Mouse (Mus musculus): ENCODE data around the gene Fam178b. TPM values are rescaled to one million over a fixed set of nuclear protein-coding genes. Genes with fewer than 3 reads are reported as not detected.

Gene Fam178b
- total RNA-seq, 1 experiment from 2014 or later, result not detected

GRCm38 (mm10) chr1:36598411-36598810 is 84.6 kb downstream of the Fam178b start:
- ATAC-seq (ENCODE audit: extremely low read depth, insufficient number of reproducible peaks, low FRiP score, poor library complexity, severe bottlenecking), result no peak

- ATAC-seq (ENCODE audit: extremely low read depth, insufficient number of reproducible peaks, low FRiP score, poor library complexity, severe bottlenecking), result no peak
Observed at GRCm38 (mm10) chr1:36596114-36596513, 86.9 kb downstream of the Fam178b start.

- no peak for ATAC-seq (ENCODE audit: extremely low read depth, insufficient number of reproducible peaks, low FRiP score, poor library complexity, severe bottlenecking)
Observed at GRCm38 (mm10) chr1:36595167-36595931, 87.6 kb downstream of the Fam178b start.

GRCm38 (mm10) chr1:36593099-36593498 is 89.9 kb downstream of the Fam178b start:
- no peak for ATAC-seq (ENCODE audit: extremely low read depth, insufficient number of reproducible peaks, low FRiP score, poor library complexity, severe bottlenecking)

- no peak for ATAC-seq (ENCODE audit: extremely low read depth, insufficient number of reproducible peaks, low FRiP score, poor library complexity, severe bottlenecking)
Observed at GRCm38 (mm10) chr1:36591408-36591807, 91.6 kb downstream of the Fam178b start.

- ATAC-seq (ENCODE audit: extremely low read depth, insufficient number of reproducible peaks, low FRiP score, poor library complexity, severe bottlenecking), result no peak
Observed at GRCm38 (mm10) chr1:36590664-36591063, 92.3 kb downstream of the Fam178b start.

GRCm38 (mm10) chr1:36589486-36589885 is 93.5 kb downstream of the Fam178b start:
- no peak for ATAC-seq (ENCODE audit: extremely low read depth, insufficient number of reproducible peaks, low FRiP score, poor library complexity, severe bottlenecking)

- no peak for ATAC-seq (ENCODE audit: extremely low read depth, insufficient number of reproducible peaks, low FRiP score, poor library complexity, severe bottlenecking)
Observed at GRCm38 (mm10) chr1:36588476-36589450, 94.2 kb downstream of the Fam178b start.

- no peak for ATAC-seq (ENCODE audit: extremely low read depth, insufficient number of reproducible peaks, low FRiP score, poor library complexity, severe bottlenecking)
Observed at GRCm38 (mm10) chr1:36587860-36588259, 95.1 kb downstream of the Fam178b start.

GRCm38 (mm10) chr1:36586288-36586687 is 96.7 kb downstream of the Fam178b start:
- no peak for ATAC-seq (ENCODE audit: extremely low read depth, insufficient number of reproducible peaks, low FRiP score, poor library complexity, severe bottlenecking)

GRCm38 (mm10) chr1:36583408-36584116 is 99.4 kb downstream of the Fam178b start:
- no peak for ATAC-seq (ENCODE audit: extremely low read depth, insufficient number of reproducible peaks, low FRiP score, poor library complexity, severe bottlenecking)

GRCm38 (mm10) chr1:36582211-36582610 is 100.8 kb downstream of the Fam178b start:
- no peak for ATAC-seq (ENCODE audit: extremely low read depth, insufficient number of reproducible peaks, low FRiP score, poor library complexity, severe bottlenecking)

GRCm38 (mm10) chr1:36581260-36581659 is 101.7 kb downstream of the Fam178b start:
- ATAC-seq (ENCODE audit: extremely low read depth, insufficient number of reproducible peaks, low FRiP score, poor library complexity, severe bottlenecking), result no peak

GRCm38 (mm10) chr1:36580384-36581207 is 102.4 kb downstream of the Fam178b start:
- no peak for ATAC-seq (ENCODE audit: extremely low read depth, insufficient number of reproducible peaks, low FRiP score, poor library complexity, severe bottlenecking)

GRCm38 (mm10) chr1:36579974-36580383 is 103.0 kb downstream of the Fam178b start:
- ATAC-seq (ENCODE audit: extremely low read depth, insufficient number of reproducible peaks, low FRiP score, poor library complexity, severe bottlenecking), result no peak

- no peak for ATAC-seq (ENCODE audit: extremely low read depth, insufficient number of reproducible peaks, low FRiP score, poor library complexity, severe bottlenecking)
Observed at GRCm38 (mm10) chr1:36576991-36577675, 105.8 kb downstream of the Fam178b start.

GRCm38 (mm10) chr1:36575347-36575746 is 107.6 kb downstream of the Fam178b start:
- no peak for ATAC-seq (ENCODE audit: extremely low read depth, insufficient number of reproducible peaks, low FRiP score, poor library complexity, severe bottlenecking)
